Mouse (Mus musculus) liver, postnatal 0 days (tissue): ENCODE data around the gene Twist1.

Source experiments
- CTCF ChIP-seq: sonication (generic); IDR thresholded peaks from 2 replicates; pipeline ENCODE4 v1.5.1; 2016; ENCODE audit warnings: antibody characterized with exemption, low read depth
- EP300 ChIP-seq: IDR thresholded peaks from 2 replicates; pipeline ENCODE4 v1.6.1; 2016; ENCODE audit warnings: antibody characterized with exemption, low read depth, mild to moderate bottlenecking

DNA sequence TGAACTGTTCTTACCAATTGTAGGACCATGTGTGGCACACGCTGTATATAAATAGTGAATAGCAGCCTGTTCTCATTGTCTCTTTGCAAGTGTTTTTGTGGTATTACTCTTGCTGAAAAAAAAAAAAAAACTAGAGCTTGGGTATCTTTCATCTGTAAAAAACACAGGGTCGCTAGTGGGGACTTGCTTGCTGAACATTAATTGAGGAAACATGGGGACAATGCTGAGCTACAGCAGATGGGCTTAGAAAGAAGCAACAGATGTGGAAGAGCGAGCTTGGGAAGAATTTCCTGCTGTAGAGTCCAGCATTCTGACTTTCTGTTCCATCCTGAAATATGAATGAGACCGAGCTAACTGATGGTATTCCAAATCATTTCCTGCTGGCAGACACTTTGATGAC is 22.7 kb downstream of the Twist1 start:
- TF ChIP-seq CTCF (no peak), EP300 (no peak)
